Mouse (Mus musculus): ENCODE measurements around the gene Esp15.
"Not testable (repeated sequence)": the region's sequence is repeated elsewhere in the genome, so short reads cannot be mapped to it uniquely, and the experiment has no call there.

Gene Esp15

GRCm38 (mm10) chr17:39640654-39641053, at the start of gene Esp15:
Gene Esp15, plus strand, starts transcription at chr17:39640954.
- not testable (repeated sequence) for DNase-seq (ENCODE audit: low spot score in 2 of 2)

GRCm38 (mm10) chr17:39591550-39591949, 49.2 kb upstream of the Esp15 start:
- DNase-seq (ENCODE audit: low spot score in 2 of 2): no peak
